Mouse (Mus musculus) cerebellum, adult 2 months (tissue): Measurements from ENCODE around the gene Gtf2f2.

Source experiments
- CTCF ChIP-seq: fragments of 200-500 bp; IDR thresholded peaks from 2 replicates; pipeline ENCODE4 v1.5.1; 2011; ENCODE audit warnings: low read depth, mild to moderate bottlenecking, control low read depth, low read length, moderate library complexity, borderline replicate concordance; ENCODE audit not compliant: insufficient read depth
- POLR2A ChIP-seq: fragments of 200-500 bp; IDR thresholded peaks from 2 replicates; pipeline ENCODE4 v1.6.1; 2011; ENCODE audit warnings: low read length, control low read depth, borderline replicate concordance; ENCODE audit not compliant: insufficient read depth

DNA sequence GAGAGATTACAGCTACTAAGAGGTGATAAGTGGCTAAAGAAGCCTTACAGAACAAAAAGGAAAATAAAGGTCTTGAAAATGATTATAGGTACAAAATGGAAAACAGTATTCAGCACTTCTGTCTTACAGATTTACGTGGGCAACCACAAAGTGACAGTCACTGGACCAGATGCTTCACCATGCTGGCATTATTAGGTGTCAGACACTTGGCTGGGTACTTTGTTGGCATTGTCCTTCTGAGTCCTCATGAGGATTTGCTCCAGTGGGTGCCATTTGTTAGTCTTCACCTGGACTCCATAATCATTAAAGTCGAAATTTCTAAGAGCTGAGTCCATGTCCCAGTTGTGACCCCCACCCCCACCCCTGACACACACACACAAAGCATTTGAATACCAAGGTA lies 3.7 kb upstream of the Gtf2f2 start:
- TF ChIP-seq POLR2A (no peak), CTCF (no peak)
